Mouse (Mus musculus): ENCODE results near the gene Phlpp1.

DNA sequence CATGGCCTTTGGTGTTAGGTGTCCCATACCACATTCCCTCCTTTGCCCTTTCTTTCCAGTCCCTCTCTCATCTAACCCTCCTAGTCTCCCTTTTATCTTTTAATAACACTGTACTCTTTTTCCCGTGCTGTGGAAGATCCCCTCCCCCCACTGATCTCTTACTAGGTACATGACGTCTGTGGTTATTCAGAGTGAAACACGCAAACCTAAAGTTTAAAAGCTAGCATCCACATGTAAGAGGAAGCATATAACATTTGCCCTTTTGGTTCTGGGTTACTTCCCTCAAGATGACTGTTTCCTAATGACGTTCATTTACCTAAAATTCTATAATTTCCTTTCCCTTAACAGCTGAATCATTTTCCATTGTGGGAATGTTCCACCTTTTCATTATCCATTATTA, 203.4 kb downstream of the Phlpp1 start:
- TF ChIP-seq POLR2A (IDR thresholded peaks at IDR 0.05; ENCODE audit: extremely low read depth, insufficient read depth, low read length) (no peak), CTCF (IDR thresholded peaks at IDR 0.05; ENCODE audit: extremely low read depth, insufficient read depth, low read length) (no peak)

Data from cortical plate, adult 2 months (tissue).